Mouse (Mus musculus) naive thymus-derived CD4-positive, alpha-beta T cell, adult 2 months (primary cell): ENCODE results near the gene Gle1.

ENCODE experiments used
- DNase-seq: peaks from one replicate; pipeline ENCODE4 v3.0.0-alpha.2; 2011; ENCODE audit warnings: low read depth

Gene Gle1

DNA sequence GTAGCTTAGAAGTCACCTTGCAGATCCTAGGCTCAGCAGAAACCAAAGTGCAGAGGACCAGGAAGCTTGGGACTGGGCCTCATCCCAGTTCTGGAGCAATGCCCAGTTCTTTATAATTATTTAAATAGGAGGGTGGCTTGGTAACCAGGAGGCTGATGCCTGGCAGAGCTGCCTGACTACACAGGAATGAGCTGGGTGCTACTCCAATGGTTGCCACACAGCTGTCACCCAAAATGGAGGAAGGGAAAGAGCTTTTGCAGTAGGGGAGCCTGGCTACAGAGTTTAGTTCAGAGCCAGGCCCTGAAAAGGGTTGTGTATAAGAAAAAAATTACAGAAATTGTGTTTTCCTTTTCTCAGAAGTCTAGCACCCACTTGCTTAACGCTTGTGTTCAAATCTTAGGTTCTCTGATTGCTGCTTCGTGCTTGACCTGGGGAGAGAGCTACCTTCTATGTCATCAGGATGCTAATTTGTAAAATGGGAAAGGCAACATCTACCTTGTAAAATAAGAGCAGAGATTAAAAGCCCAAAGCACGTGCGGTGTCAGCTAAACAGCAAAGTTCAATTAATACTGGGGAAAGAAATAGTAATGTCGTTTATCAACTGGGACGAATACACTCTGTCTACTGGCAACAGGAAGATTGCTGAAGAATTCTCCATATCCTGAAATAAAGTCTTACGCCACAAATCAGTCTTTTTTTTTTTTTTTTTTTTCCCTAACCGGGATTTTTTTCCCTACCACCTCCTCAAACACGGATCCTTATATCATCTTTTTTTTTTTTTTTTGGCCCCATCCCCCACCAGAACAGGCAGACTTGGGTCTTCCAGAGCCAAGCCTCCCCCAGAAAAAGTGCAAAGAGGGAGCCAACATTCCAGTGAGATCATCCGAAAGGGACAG lies 29.4 kb downstream of the Gle1 start:
- peak; percentile 45 for DNase-seq

DNA sequence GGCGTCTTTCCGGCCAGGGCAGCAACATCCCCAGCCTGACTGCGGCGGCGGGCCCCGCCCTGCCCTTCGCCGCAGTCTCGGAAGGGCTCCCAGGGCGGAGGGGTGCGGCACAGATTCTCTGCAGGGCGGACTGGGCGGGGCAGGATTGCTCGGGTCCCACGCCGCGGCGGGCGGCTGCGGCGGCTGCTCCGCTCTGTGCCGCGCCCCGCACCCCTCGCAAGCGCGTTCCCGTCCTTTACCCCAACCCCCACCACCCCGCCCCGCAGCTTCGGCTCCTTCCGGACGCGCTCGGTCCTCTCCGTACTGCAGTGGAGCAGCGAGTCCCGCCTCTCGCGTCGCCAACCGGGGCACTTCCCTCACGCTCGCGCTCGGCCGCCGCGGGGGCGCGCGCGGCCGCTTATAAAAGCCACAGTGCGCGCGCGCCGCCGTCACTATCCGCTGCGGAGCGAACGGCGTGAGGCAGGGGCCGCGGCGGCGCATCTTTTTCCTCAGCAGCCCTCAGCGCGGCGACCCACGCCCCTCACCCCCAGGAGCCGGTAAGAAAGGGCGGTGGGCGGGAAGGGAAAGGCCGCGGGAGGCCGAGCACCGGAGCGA lies 30.1 kb downstream of the Gle1 start, which contains the start of gene Sptan1:
Sptan1 (plus strand) TSS at position 311 of the 594 bp plus-strand sequence.
- peak; percentile 96 for DNase-seq

DNA sequence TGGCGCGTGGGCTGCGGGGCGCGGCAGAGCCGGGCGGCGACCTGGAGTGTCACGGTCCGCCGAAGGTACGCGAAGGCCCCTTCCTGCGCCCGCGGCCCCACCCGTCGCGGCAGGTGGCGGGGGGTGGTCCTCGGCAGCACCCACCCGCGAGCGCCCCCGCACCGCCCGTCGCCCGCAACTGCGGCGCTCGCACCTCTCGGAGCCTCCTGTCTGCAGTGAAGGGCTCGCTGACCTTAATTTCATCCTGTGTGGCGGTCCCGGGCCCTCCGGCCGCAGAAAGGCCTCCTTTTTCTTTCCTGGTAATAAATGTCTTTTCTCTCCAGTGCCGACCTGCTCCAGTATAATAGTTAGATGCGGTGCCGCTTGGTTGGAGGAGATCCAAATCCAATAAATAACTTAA lies 30.7 kb downstream of the Gle1 start:
- DNase-seq = no peak

- peak; percentile 28 for DNase-seq
These were observed 31.6 kb downstream of the Gle1 start for GRCm38 (mm10) chr2:29966826-29967225.

DNA sequence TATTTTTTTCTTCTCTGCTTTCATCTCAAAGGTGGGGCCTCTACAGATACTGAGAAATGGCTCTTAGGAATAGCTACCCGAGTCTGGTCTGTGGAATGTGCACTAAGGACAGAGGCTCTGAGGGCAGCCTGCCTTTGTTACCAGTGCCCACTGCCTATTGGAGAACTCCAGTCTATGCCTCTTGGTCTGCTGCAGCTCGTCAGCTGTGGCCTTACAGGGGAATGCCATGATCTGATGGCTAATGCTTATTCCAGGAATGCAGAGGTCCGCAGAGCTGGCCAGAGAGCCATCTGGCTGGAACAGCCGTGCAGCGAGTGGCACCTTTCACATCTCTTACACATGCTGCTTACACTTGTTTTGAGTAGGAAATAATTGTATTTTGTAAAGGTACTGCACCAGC lies 32.5 kb downstream of the Gle1 start:
- DNase-seq = no peak

DNA sequence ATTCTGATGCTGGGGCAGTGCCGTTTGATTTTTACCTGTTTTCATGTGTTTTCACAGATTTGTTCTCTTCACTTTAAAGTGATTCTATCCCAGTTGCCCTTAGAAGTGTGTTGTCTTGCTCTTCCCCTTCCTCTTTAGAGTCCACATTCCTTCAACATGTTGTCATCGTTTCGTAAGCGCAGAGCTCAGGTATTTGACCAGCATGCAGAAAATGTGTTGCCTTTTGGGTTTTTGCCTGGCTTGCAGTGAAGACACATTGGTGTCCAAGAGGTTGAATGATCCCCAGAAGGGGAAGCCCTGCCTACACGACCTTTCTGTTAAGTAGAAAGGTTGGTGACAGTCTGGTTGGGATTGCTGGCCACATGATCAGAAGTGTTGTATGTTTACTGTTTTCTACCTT lies 33.4 kb downstream of the Gle1 start:
- DNase-seq = no peak

DNA sequence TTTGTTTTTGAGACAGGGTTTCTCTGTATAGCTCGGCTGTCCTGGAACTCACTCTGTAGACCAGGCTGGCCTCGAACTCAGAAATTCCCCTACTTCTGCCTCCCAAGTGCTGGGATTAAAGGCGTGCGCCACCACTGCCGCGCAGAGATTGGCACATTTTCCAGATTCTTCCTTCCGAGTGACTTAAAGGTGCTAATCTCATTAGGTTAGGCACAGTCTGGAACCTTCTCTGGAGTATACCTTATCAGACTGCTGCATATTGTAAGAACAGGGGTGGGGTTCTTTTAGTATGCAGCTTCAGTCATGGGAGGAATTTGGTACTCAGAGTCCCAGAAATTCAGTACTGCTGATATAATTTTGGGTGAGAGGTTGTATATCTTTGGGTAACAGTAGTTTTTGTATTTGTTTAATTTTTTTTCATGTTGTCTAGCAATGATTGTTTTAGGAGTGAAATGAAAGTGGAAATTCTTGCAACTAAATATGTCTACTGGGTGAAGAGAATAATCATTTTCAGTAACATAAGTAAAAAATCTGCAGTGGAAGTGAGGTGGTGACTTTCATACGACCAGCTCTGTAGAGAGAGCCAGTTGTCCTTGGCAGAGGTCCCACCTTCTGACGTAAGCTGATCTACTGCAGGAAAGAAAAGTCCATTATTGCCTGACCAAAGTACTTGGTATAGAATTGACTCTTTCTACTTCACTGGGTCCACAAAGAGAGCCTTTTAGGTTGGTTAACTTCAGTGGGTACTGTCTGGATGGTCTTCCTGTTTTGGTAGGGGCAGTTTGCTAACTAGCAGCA lies 36.8 kb downstream of the Gle1 start:
- no peak for DNase-seq

- DNase-seq = peak; percentile 18
These were observed 38.3 kb downstream of the Gle1 start for GRCm38 (mm10) chr2:29973525-29973924.

GRCm38 (mm10) chr2:29977307-29977706 lies 42.1 kb downstream of the Gle1 start:
- DNase-seq = peak; percentile 84

DNA sequence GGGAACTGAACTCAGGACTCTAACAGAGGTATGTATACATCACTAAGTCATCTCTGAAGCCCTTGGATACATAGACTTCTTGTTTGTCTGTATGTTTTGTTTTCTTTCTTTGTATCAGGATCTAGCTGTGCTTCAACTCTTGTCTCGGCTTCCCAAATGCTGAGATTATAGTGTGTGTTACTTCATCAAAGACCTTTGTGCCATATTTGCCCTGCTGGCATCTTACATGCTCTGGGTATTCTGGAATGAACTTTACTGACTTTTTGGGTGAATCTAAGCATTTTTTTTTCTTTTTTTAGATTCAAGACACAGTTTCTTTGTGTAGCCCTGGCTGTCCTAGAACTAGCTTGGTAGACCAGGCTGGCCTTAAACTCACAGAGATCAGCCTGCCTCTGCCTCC lies 45.4 kb downstream of the Gle1 start:
- no peak for DNase-seq

DNA sequence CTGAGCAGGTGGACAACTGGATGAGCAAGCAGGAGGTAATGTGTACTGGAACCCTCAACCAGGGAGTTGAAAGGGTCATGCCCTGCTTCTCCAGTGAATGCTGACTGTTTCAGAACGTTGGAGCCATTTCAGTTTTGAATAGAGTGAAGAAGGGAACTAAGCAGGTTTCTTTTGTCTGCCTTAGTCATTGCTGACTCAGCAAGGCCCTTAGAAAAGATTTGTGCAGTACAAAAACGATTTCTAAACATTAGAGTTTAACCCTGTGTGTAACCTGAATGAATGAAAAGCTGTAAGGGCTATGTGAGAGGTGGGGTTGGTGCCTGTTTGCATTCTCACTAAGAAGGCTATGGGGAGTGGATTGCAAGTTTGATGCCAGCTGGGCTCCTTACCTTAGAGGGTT lies 56.7 kb downstream of the Gle1 start:
- no peak for DNase-seq

GRCm38 (mm10) chr2:30009101-30009500 lies 73.9 kb downstream of the Gle1 start:
- DNase-seq = no peak
